Mouse (Mus musculus) lung, postnatal 0 days (tissue): ENCODE measurements around the gene Gna13. TPM values are rescaled to one million over a fixed set of nuclear protein-coding genes. Genes with fewer than 3 reads are reported as not detected.
"Not testable (repeated sequence)": the region's sequence is repeated elsewhere in the genome, so short reads cannot be mapped to it uniquely, and the experiment has no call there.

Experiments
- ATAC-seq: fragments of 200-750 bp; cut with Nextera tagmentation; 2 replicates; pipeline ENCODE4 v1.8.0; 2017; ENCODE audit warnings: moderate library complexity
- DNase-seq: peaks from one replicate; pipeline ENCODE4 v3.0.0-alpha.2; 2016; ENCODE audit warnings: low spot score
- H3K27ac ChIP-seq: fragments of 300-500 bp; sonication (generic); 2 replicates; pipeline ENCODE4 v1.5.1; 2014; ENCODE audit warnings: antibody characterized with exemption, mild to moderate bottlenecking, low read length, mixed read lengths
- H3K27me3 ChIP-seq: fragments of 300-500 bp; sonication (generic); replicated peaks from 2 replicates; pipeline ENCODE4 v1.6.1; 2014; ENCODE audit warnings: low read length, mixed read lengths; ENCODE audit not compliant: insufficient read depth
- H3K36me3 ChIP-seq: fragments of 300-500 bp; sonication (generic); 2 replicates; pipeline ENCODE4 v1.6.1; 2014; ENCODE audit warnings: low read length, mixed read lengths; ENCODE audit not compliant: insufficient read depth
- H3K4me1 ChIP-seq: fragments of 300-500 bp; sonication (generic); 2 replicates; pipeline ENCODE4 v1.6.1; 2014; ENCODE audit warnings: antibody characterized with exemption, low read depth, low read length, mixed read lengths; ENCODE audit not compliant: insufficient read depth
- H3K4me2 ChIP-seq: fragments of 300-500 bp; sonication (generic); replicated peaks from 2 replicates; pipeline ENCODE4 v1.6.1; 2014; ENCODE audit warnings: low read depth, mild to moderate bottlenecking, low read length, moderate library complexity, mixed read lengths
- H3K4me3 ChIP-seq: fragments of 300-500 bp; sonication (generic); 2 replicates; pipeline ENCODE4 v1.5.1; 2014; ENCODE audit warnings: low read depth, low read length
- H3K9ac ChIP-seq: fragments of 300-500 bp; sonication (generic); replicated peaks from 2 replicates; pipeline ENCODE4 v1.6.1; 2014; ENCODE audit warnings: low read depth, mild to moderate bottlenecking
- H3K9me3 ChIP-seq: fragments of 300-500 bp; sonication (generic); 2 replicates; pipeline ENCODE4 v1.6.1; 2016; ENCODE audit warnings: low read length, mixed read lengths
- CTCF ChIP-seq: IDR thresholded peaks from 2 replicates; pipeline ENCODE4 v1.5.1; 2016; ENCODE audit warnings: antibody characterized with exemption, mild to moderate bottlenecking
- EP300 ChIP-seq: IDR thresholded peaks from 2 replicates; pipeline ENCODE4 v1.6.1; 2016; ENCODE audit warnings: antibody characterized with exemption, mild to moderate bottlenecking, control low read depth
- WGBS: fragments of 180-500 bp; shearing (Covaris S2); extraction: QIAGEN DNeasy Blood & Tissue Kit; methylation state at CpG from one replicate; pipeline ENCODE4 v1.1.7; 2014; 5-methylcytosine and 5-hydroxymethylcytosine counted together
- polyA plus RNA-seq: library from polyadenylated mRNA; unstranded; fragments of >200 nt; fragmentation: Nextera tagmentation; extraction: Ambion mirVana; gene quantifications from 2 replicates; pipeline ENCODE4 v1.2.1, GENCODE M21; 2015

The Gna13 gene
- polyA plus RNA-seq, 1 experiment from 2014 or later: 69.7 TPM

DNA sequence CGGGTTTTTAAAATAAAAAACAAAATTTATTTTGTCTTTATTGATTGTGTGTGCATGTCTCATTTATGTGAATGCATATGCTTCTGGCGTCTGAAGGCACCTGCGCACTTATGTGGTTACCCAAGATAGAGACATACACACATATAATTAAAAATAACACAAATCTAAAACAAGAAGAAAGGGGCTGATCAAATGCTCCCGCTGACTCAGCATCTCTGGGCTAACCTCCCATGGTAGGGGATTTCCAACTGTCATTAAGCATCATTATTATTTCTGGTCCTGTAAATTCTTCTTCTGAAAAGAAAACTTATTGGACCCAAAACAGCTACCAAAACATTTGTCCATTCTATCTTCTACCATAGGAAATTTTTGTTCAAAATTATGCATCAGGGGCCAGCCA lies 27.9 kb upstream of the Gna13 start:
- TF ChIP-seq CTCF (no peak), EP300 (no peak)
- no peaks in the 10 kb centered on the region for H3K36me3 ChIP-seq
- 90% methylated on average over 4 of the region's 4 CpGs for WGBS
- H3K27me3 ChIP-seq: no peaks in the 10 kb centered on the region
- H3K9me3 ChIP-seq: no peaks in the 10 kb centered on the region
- H3K4me3 ChIP-seq: no peak overlapping the region
- H3K4me2 ChIP-seq: no peak overlapping the region
- H3K9ac ChIP-seq: no peak overlapping the region
- DNase-seq: no peak
- H3K4me1 ChIP-seq: no peaks in the 10 kb centered on the region
- no peak for ATAC-seq
- no peak overlapping the region for H3K27ac ChIP-seq

DNA sequence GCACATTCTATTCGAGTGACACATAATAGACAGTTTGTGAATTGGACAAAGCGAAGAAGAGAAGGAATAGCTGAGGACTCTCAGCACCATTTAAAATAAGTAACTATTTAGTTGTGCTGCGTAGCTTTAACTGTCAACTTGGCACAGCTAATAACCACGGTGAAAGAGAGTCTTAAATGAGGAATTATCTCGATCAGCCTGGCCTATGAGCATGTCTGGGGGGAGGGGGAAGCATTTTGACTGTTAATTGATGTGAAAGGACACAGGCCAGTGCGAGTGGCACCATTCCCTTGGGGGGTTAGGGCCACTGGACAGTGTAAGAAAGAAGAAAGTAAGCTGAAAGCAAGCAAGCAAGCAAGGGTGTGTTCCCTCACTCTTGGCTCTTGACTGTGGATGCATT lies 26.7 kb upstream of the Gna13 start:
- Histone ChIP-seq H3K4me3 (no peak overlapping the region), H3K36me3 (no peaks in the 10 kb centered on the region), H3K27me3 (no peaks in the 10 kb centered on the region), H3K4me1 (no peaks in the 10 kb centered on the region), H3K9me3 (no peaks in the 10 kb centered on the region), H3K27ac (no peak overlapping the region), H3K4me2 (no peak overlapping the region), H3K9ac (no peak overlapping the region)
- TF ChIP-seq EP300: no peak
- TF ChIP-seq CTCF: no peak
- ATAC-seq: no peak
- WGBS: 58% methylated on average over 6 of the region's 6 CpGs
- no peak for DNase-seq

DNA sequence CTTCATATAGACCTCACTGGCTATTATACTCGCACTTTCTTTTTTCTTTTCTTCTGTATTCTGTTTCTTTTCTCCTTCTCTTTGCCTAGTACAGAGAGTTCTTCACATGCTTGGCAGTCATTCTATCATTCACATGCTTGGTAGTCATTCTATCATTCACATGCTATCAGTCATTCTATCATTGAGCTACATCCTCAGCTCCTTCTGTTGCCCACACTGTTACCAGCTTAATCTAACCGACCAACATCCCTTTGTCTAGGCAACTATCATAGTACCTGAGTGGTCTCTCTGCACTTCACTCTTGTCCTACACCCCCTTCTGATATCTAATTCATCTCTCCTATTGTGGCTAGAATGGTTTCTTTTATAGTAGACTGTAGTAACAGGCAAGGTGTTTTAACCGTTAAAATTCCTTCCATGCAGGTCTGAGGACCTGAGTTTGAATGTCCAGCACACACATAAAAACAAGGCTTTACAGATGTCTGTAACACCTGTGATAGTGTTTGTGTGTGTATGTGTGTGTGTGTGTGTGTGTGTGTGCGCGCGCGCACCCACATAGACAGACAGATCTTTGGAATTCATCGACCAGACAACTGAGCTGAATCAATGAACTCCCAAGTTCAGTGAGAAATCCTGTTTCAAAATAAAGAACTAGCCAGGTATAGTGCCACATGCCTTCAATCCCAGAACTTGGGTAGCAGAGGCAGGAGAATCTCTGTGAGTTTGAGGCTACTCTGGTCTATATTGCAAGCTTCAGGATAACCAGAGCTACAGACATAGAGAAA lies 23.3 kb upstream of the Gna13 start:
- no peaks in the 10 kb centered on the region for H3K9me3 ChIP-seq
- no peaks in the 10 kb centered on the region for H3K36me3 ChIP-seq
- 0 out of 2 replicates have a peak, but pooled peaks cover 11% of the 10 kb centered on the region for H3K4me1 ChIP-seq
- no peak overlapping the region for H3K4me3 ChIP-seq
- WGBS: 95% methylated on average over 8 of the region's 8 CpGs
- no peak overlapping the region for H3K4me2 ChIP-seq
- ATAC-seq: no peak
- H3K27me3 ChIP-seq: no peaks in the 10 kb centered on the region
- no peak overlapping the region for H3K9ac ChIP-seq
- no peak for DNase-seq
- TF ChIP-seq CTCF (no peak), EP300 (no peak)
- no peak overlapping the region for H3K27ac ChIP-seq

DNA sequence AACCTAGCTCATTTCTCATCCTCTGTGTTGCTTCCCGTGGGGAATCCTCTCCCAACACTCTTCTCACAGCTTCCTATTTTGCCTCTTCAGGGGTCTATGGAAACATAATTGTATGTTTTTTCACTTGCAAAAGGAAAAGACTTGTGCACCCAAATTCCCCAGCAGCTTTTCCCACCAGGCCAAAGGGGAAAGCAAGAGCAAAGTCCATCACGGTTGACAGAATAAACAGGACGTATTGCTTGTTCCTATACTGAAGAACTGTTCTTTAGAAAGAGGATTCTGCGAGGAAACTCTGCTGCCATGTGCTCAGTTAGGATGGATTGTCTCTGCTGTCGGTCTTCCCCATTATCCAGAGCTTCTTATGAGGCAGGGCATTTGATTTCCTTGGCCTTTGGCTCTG lies 22.1 kb upstream of the Gna13 start:
- TF ChIP-seq CTCF (no peak), EP300 (no peak)
- H3K4me1 ChIP-seq: peaks cover 17% of the 10 kb centered on the region; the same call in 1 of the 2 replicates
- H3K9me3 ChIP-seq: no peaks in the 10 kb centered on the region
- no peaks in the 10 kb centered on the region for H3K36me3 ChIP-seq
- H3K27ac ChIP-seq: no peak overlapping the region
- H3K27me3 ChIP-seq: no peaks in the 10 kb centered on the region
- H3K4me3 ChIP-seq: no peak overlapping the region
- no peak overlapping the region for H3K4me2 ChIP-seq
- no peak for DNase-seq
- 54% methylated on average over 5 of the region's 5 CpGs for WGBS
- no peak overlapping the region for H3K9ac ChIP-seq
- ATAC-seq: no peak

DNA sequence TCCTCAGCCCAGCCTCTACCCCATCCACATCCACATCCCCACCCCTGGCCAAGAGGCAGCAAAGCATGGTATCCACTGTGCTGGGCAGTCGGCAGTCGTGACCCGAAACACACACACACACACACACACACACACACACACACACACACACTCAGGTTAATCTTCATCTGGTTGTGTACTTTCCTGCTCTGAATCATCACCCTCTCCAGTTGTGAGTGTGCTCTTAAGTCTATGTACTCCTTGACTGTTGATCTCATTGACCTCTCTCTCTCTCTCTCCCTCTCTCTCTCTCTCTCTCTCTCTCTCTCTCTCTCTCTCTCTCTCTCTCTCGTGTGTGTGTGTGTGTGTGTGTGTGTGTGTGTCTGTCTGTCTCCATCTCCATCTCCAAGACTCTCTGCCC lies 20.0 kb upstream of the Gna13 start:
- H3K36me3 ChIP-seq, H3K4me2 ChIP-seq, H3K27me3 ChIP-seq, H3K9ac ChIP-seq, H3K27ac ChIP-seq, H3K9me3 ChIP-seq, H3K4me3 ChIP-seq: not testable (repeated sequence)
- DNase-seq (peak; percentile 74), ATAC-seq (peak; percentile 32)
- peak; percentile 89 for TF ChIP-seq EP300
- 32% methylated on average over 4 of the region's 4 CpGs for WGBS
- H3K4me1 ChIP-seq: peaks cover 32% of the 10 kb centered on the region

DNA sequence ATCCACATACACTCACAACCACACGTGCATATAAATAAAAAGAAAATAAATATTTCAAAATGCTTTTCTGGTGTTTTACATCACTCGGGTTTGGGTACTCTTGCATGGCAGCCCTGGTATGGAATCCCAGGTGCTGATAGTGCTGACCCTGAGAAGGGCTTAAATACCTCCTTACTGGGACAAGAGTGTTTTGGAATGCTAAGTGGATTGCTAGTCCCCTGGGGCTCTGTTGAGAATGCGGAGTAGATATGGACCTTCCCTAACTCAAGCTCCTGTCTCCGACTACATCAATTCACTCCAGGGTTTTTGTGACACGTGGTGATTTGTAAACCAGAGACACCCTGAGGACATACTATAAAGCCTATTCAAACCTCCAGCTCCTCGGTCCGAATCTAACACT lies 19.1 kb upstream of the Gna13 start:
- Histone ChIP-seq H3K27me3 (no peaks in the 10 kb centered on the region), H3K4me1 (peaks cover 41% of the 10 kb centered on the region), H3K4me2 (peak overlapping the region; percentile 20), H3K9ac (no peak overlapping the region), H3K27ac (peak overlapping the region; percentile 89), H3K4me3 (no peak overlapping the region), H3K36me3 (no peaks in the 10 kb centered on the region), H3K9me3 (no peaks in the 10 kb centered on the region)
- 35% methylated on average over 7 of the region's 7 CpGs for WGBS
- peak; percentile 87 for TF ChIP-seq EP300
- no peak for TF ChIP-seq CTCF
- DNase-seq: peak; percentile 76
- peak; percentile 59 for ATAC-seq
